Mouse (Mus musculus): ENCODE measurements at regions not wholly inside any gene's neighbourhood (a gene's known extent, or its start where the extent isn't known, plus 50 kb on each side); places are given as distances from the start of the nearest gene placed in this dataset.
"Not testable (repeated sequence)": the region's sequence is repeated elsewhere in the genome, so short reads cannot be mapped to it uniquely, and the experiment has no call there.

GRCm38 (mm10) chr2:166292987-166293386, 137.5 kb upstream of the Sulf2 start:
- Histone ChIP-seq H3K27ac (no peak overlapping the region), H3K9me3 (no peaks in the 10 kb centered on the region), H3K4me1 (replicated peaks) (peaks cover 20% of the 10 kb centered on the region), H3K4me3 (replicated peaks) (no peak overlapping the region), H3K27me3 (replicated peaks) (no peaks in the 10 kb centered on the region), H3K4me2 (replicated peaks) (no peak overlapping the region), H3K36me3 (no peaks in the 10 kb centered on the region), H3K9ac (no peak overlapping the region)
- 71% methylated on average over 6 of the region's 6 CpGs for WGBS
- ATAC-seq: no peak

GRCm38 (mm10) chr2:166291266-166291665, 135.8 kb upstream of the Sulf2 start:
- Histone ChIP-seq H3K27ac (no peak overlapping the region; the same call in 1 of the 2 replicates), H3K4me3 (replicated peaks) (no peak overlapping the region), H3K9me3 (no peaks in the 10 kb centered on the region), H3K4me1 (replicated peaks) (peaks cover 20% of the 10 kb centered on the region), H3K27me3 (replicated peaks) (no peaks in the 10 kb centered on the region), H3K4me2 (replicated peaks) (0 out of 2 replicates have a peak overlapping the region, but pooled peaks have one; percentile 1), H3K9ac (no peak overlapping the region), H3K36me3 (no peaks in the 10 kb centered on the region)
- peak; percentile 78 for ATAC-seq
- 20% methylated on average over 6 of the region's 6 CpGs for WGBS

- no peaks in the 10 kb centered on the region for H3K27me3 ChIP-seq (replicated peaks)
- H3K27ac ChIP-seq: no peak overlapping the region
- 46% methylated on average over 9 of the region's 9 CpGs for WGBS
- no peak overlapping the region for H3K4me3 ChIP-seq (replicated peaks)
- H3K9ac ChIP-seq: no peak overlapping the region
- H3K4me2 ChIP-seq (replicated peaks): no peak overlapping the region
- ATAC-seq: no peak; the same call in 1 of the 2 replicates
- peaks cover 20% of the 10 kb centered on the region for H3K4me1 ChIP-seq (replicated peaks)
- no peaks in the 10 kb centered on the region for H3K9me3 ChIP-seq
- no peaks in the 10 kb centered on the region for H3K36me3 ChIP-seq
Observed at GRCm38 (mm10) chr2:166290826-166291225, 135.4 kb upstream of the Sulf2 start.

GRCm38 (mm10) chr2:166289198-166289597, 133.7 kb upstream of the Sulf2 start:
- H3K4me2 ChIP-seq (replicated peaks): no peak overlapping the region
- H3K36me3 ChIP-seq: no peaks in the 10 kb centered on the region
- H3K4me3 ChIP-seq (replicated peaks): no peak overlapping the region
- no peak overlapping the region for H3K27ac ChIP-seq
- H3K4me1 ChIP-seq (replicated peaks): peaks cover 14% of the 10 kb centered on the region
- no peaks in the 10 kb centered on the region for H3K9me3 ChIP-seq
- no peaks in the 10 kb centered on the region for H3K27me3 ChIP-seq (replicated peaks)
- H3K9ac ChIP-seq: no peak overlapping the region
- no peak for ATAC-seq
- WGBS: 69% methylated on average over 6 of the region's 6 CpGs

GRCm38 (mm10) chr2:166281137-166281536, 125.7 kb upstream of the Sulf2 start:
- not testable (repeated sequence) for H3K4me3 ChIP-seq (replicated peaks); H3K4me2 ChIP-seq (replicated peaks); H3K36me3 ChIP-seq; H3K9ac ChIP-seq; H3K9me3 ChIP-seq; H3K4me1 ChIP-seq (replicated peaks); H3K27me3 ChIP-seq (replicated peaks)
- 60% methylated on average over 1 of the region's 5 CpGs for WGBS
- 0 out of 2 replicates have a peak, but pooled peaks have one; percentile 25 for ATAC-seq
- peak overlapping the region; percentile 81 for H3K27ac ChIP-seq

- Histone ChIP-seq H3K4me1 (replicated peaks) (no peaks in the 10 kb centered on the region; the same call in 1 of the 2 replicates), H3K4me3 (replicated peaks) (no peak overlapping the region), H3K36me3 (no peaks in the 10 kb centered on the region), H3K9ac (no peak overlapping the region), H3K9me3 (no peaks in the 10 kb centered on the region), H3K27me3 (replicated peaks) (no peaks in the 10 kb centered on the region), H3K27ac (peak overlapping the region; percentile 81), H3K4me2 (replicated peaks) (no peak overlapping the region)
- peak; percentile 79; the same call in 1 of the 2 replicates for ATAC-seq
- 35% methylated on average over 5 of the region's 5 CpGs for WGBS
Observed at GRCm38 (mm10) chr2:166280651-166281127, 125.2 kb upstream of the Sulf2 start.

GRCm38 (mm10) chr2:166279676-166280075, 124.2 kb upstream of the Sulf2 start:
- ATAC-seq: no peak
- H3K27ac ChIP-seq: peak overlapping the region; percentile 81
- WGBS: 91% methylated on average over 15 of the region's 15 CpGs

GRCm38 (mm10) chr2:166275398-166275797, 119.9 kb upstream of the Sulf2 start:
- Histone ChIP-seq H3K27me3 (replicated peaks) (no peaks in the 10 kb centered on the region; the same call in 1 of the 2 replicates), H3K9ac (no peak overlapping the region), H3K27ac (no peak overlapping the region), H3K36me3 (no peaks in the 10 kb centered on the region), H3K9me3 (no peaks in the 10 kb centered on the region), H3K4me3 (replicated peaks) (no peak overlapping the region), H3K4me2 (replicated peaks) (no peak overlapping the region), H3K4me1 (replicated peaks) (peaks cover 13% of the 10 kb centered on the region)
- 79% methylated on average over 8 of the region's 8 CpGs for WGBS
- ATAC-seq: no peak

More at GRCm38 (mm10) chr2:166279676-166280075, 124.2 kb upstream of the Sulf2 start:
- Histone ChIP-seq H3K36me3 (no peaks in the 10 kb centered on the region), H3K4me3 (replicated peaks) (no peak overlapping the region), H3K4me1 (replicated peaks) (peaks cover 2% of the 10 kb centered on the region; the same call in 1 of the 2 replicates), H3K27me3 (replicated peaks) (no peaks in the 10 kb centered on the region), H3K9ac (no peak overlapping the region), H3K9me3 (no peaks in the 10 kb centered on the region), H3K4me2 (replicated peaks) (no peak overlapping the region)

GRCm38 (mm10) chr2:166274016-166274346, 118.5 kb upstream of the Sulf2 start:
- ATAC-seq: 0 out of 2 replicates have a peak, but pooled peaks have one; percentile 49
- H3K9ac ChIP-seq: no peak overlapping the region
- H3K4me1 ChIP-seq (replicated peaks): peaks cover 13% of the 10 kb centered on the region
- peak overlapping the region; percentile 25 for H3K4me2 ChIP-seq (replicated peaks)
- no peaks in the 10 kb centered on the region for H3K9me3 ChIP-seq
- H3K27ac ChIP-seq: peak overlapping the region; percentile 19; the same call in 1 of the 2 replicates
- WGBS: 56% methylated on average over 2 of the region's 2 CpGs
- H3K27me3 ChIP-seq (replicated peaks): no peaks in the 10 kb centered on the region; the same call in 1 of the 2 replicates
- H3K36me3 ChIP-seq: no peaks in the 10 kb centered on the region
- no peak overlapping the region for H3K4me3 ChIP-seq (replicated peaks)

GRCm38 (mm10) chr2:166273312-166274015, 118.0 kb upstream of the Sulf2 start:
- Histone ChIP-seq H3K9me3 (no peaks in the 10 kb centered on the region), H3K4me3 (replicated peaks) (no peak overlapping the region), H3K4me1 (replicated peaks) (peaks cover 13% of the 10 kb centered on the region), H3K27ac (peak overlapping the region; percentile 19; the same call in 1 of the 2 replicates), H3K27me3 (replicated peaks) (no peaks in the 10 kb centered on the region; the same call in 1 of the 2 replicates), H3K4me2 (replicated peaks) (peak overlapping the region; percentile 25), H3K36me3 (no peaks in the 10 kb centered on the region), H3K9ac (no peak overlapping the region)
- peak; percentile 73 for ATAC-seq
- 28% methylated on average over 23 of the region's 23 CpGs for WGBS

GRCm38 (mm10) chr2:166272841-166273240, 117.4 kb upstream of the Sulf2 start:
- no peak overlapping the region for H3K4me3 ChIP-seq (replicated peaks)
- H3K4me1 ChIP-seq (replicated peaks): peaks cover 13% of the 10 kb centered on the region
- no peak overlapping the region for H3K4me2 ChIP-seq (replicated peaks)
- no peaks in the 10 kb centered on the region for H3K9me3 ChIP-seq
- no peak for ATAC-seq
- H3K9ac ChIP-seq: no peak overlapping the region
- no peaks in the 10 kb centered on the region for H3K36me3 ChIP-seq
- no peak overlapping the region for H3K27ac ChIP-seq
- no peaks in the 10 kb centered on the region; the same call in 1 of the 2 replicates for H3K27me3 ChIP-seq (replicated peaks)
- 83% methylated on average over 1 of the region's 1 CpGs for WGBS

GRCm38 (mm10) chr2:166272190-166272543, 116.7 kb upstream of the Sulf2 start:
- no peak overlapping the region for H3K9ac ChIP-seq
- WGBS: 76% methylated on average over 7 of the region's 7 CpGs
- H3K4me2 ChIP-seq (replicated peaks): no peak overlapping the region
- H3K27ac ChIP-seq: no peak overlapping the region
- peaks cover 13% of the 10 kb centered on the region for H3K4me1 ChIP-seq (replicated peaks)
- no peak for ATAC-seq
- no peak overlapping the region for H3K4me3 ChIP-seq (replicated peaks)
- H3K36me3 ChIP-seq: no peaks in the 10 kb centered on the region
- H3K27me3 ChIP-seq (replicated peaks): no peaks in the 10 kb centered on the region; the same call in 1 of the 2 replicates
- no peaks in the 10 kb centered on the region for H3K9me3 ChIP-seq
